ENCODE assay signal across 8 mouse cellular contexts in the genomic region with DNA sequence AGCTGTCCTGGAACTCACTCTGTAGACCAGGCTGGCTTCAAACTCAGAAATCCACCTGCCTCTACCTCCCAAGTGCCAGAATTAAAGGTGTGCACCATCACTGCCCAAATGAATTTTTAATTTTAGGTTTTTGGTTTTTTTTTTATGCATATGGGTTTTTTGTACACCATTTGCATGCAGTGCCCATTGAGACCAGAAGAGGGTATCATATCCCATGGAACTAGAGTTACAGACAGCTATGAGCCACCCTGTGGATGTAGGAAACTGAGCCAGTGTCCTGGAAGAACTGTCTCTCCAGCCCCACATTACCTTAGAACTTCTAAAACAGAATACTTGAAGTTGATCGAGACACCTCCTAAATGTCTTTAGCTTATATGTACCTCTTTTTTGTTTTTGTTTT. TPM values are rescaled to one million over a fixed set of nuclear protein-coding genes. Genes with fewer than 3 reads are reported as not detected.
A peak's percentile ranks its signal among the peaks of the same experiment; 100 is the strongest.
DNase-seq lines count a peak whose midpoint lies in the region; ATAC-seq and TF ChIP-seq lines count a peak whose summit lies in the region.

No protein-coding gene starts in this region.

- no peak overlapping the region for H3K4me3 ChIP-seq in left cerebral cortex, adult 2 months
- H3K4me3 ChIP-seq in kidney, embryonic 15.5 days (replicated peaks), result no peak overlapping the region

- H3K9me3 ChIP-seq in kidney, embryonic 15.5 days (replicated peaks), result no peaks in the 10 kb centered on the region

- H3K4me1 ChIP-seq in kidney, embryonic 15.5 days, result no peaks in the 10 kb centered on the region

- H3K9ac ChIP-seq in kidney, embryonic 15.5 days, result no peak overlapping the region

- intact Hi-C loops in left cerebral cortex, adult 2 months (cut with DNase I), result no loop called here

- H3K27ac ChIP-seq in left cerebral cortex, adult 2 months, result no peak overlapping the region
- H3K27ac ChIP-seq in kidney, embryonic 15.5 days, result no peak overlapping the region

- 95% methylated on average over 1 of the region's 1 CpGs for WGBS in kidney, embryonic 15.5 days

- no peak overlapping the region for H3K4me2 ChIP-seq in kidney, embryonic 15.5 days

- TF ChIP-seq CTCF in left cerebral cortex, adult 2 months (IDR thresholded peaks at IDR 0.05), result peak; percentile 60

- peaks cover 87% of the 10 kb centered on the region for H3K36me3 ChIP-seq in kidney, embryonic 15.5 days

- peak; percentile 85 for ATAC-seq in megakaryocyte-erythroid progenitor cell, adult 5-6 weeks (replicated peaks; ENCODE audit: low FRiP score, low TSS enrichment, poor library complexity, severe bottlenecking)
- ATAC-seq in kidney, embryonic 15.5 days (replicated peaks; ENCODE audit: low FRiP score), result no peak

- peak; percentile 31 to 61 for DNase-seq in cerebellum, postnatal 14 days
- no peak for DNase-seq in cerebellum, adult 11 months
- no peak for DNase-seq in left cerebral cortex, adult 2 months (ENCODE audit: extremely low spot score in 1 of 2, low spot score in 2 of 2)
- no peak for DNase-seq in left cerebral cortex, adult 8-10 months (ENCODE audit: low spot score in 2 of 2)
- DNase-seq in NIH3T3 (ENCODE audit: low read depth), result peak; percentile 74
- no peak for DNase-seq in left cerebral cortex, adult 11 months (ENCODE audit: low spot score)

- no peaks in the 10 kb centered on the region for H3K27me3 ChIP-seq in kidney, embryonic 15.5 days

RNA-seq across cellular contexts. Expression of gene Pygb, which starts 16.5 kb away (rescaled TPM):
- 100 to 1,000 TPM; 126 to 127 TPM for total RNA-seq in left cerebral cortex, adult 2 months (2021)
- 100 to 1,000 TPM; 143 to 172 (median 150) TPM for total RNA-seq in left cerebral cortex, adult 8-10 months (2022)
- 14.1 and 16.1 TPM in 2 replicates for total RNA-seq in megakaryocyte-erythroid progenitor cell, adult 5-6 weeks (2014; fragmentation: Nextera tagmentation)
- total RNA-seq in megakaryocyte-erythroid progenitor cell, adult 5-6 weeks (2017), result 11.7 and 13.0 TPM in 2 replicates
- 77.3 and 88.3 TPM in 2 replicates for polyA plus RNA-seq in kidney, embryonic 15.5 days (2015; fragmentation: Nextera tagmentation; extraction: Ambion mirVana)

RNA-seq across cellular contexts. Expression of gene Entpd6, which starts 54.2 kb away (rescaled TPM):
- total RNA-seq in left cerebral cortex, adult 2 months (2021), result 10 to 100 TPM; 46.5 to 51.5 TPM
- total RNA-seq in left cerebral cortex, adult 8-10 months (2022), result 10 to 100 TPM; 45.8 to 48.9 (median 47.7) TPM
- 21.7 and 24.5 TPM in 2 replicates for total RNA-seq in megakaryocyte-erythroid progenitor cell, adult 5-6 weeks (2014; fragmentation: Nextera tagmentation)
- 15.2 and 20.5 TPM in 2 replicates for total RNA-seq in megakaryocyte-erythroid progenitor cell, adult 5-6 weeks (2017)
- 27.8 and 31.7 TPM in 2 replicates for polyA plus RNA-seq in kidney, embryonic 15.5 days (2015; fragmentation: Nextera tagmentation; extraction: Ambion mirVana)

Comparison
In these comparisons a context has a peak if more than half of its experiments do, and no peak if none do; other contexts are left out.
1. DNase-seq: peak in cerebellum, postnatal 14 days (2 of 2) and NIH3T3 (single experiment); none in cerebellum, adult 11 months (single experiment), left cerebral cortex, adult 2 months (0 of 2), left cerebral cortex, adult 8-10 months (0 of 2) and left cerebral cortex, adult 11 months (single experiment).
2. RNA of gene Pygb, which starts 16.5 kb away (total RNA-seq): 143 to 172 TPM in left cerebral cortex, adult 8-10 months and 126 to 127 TPM in left cerebral cortex, adult 2 months; 11.7 to 16.1 TPM in megakaryocyte-erythroid progenitor cell, adult 5-6 weeks; every median in the first group is over 4 times any median in the second.